In genomic region chr11:107241678-107242077, GRCm38 (mm10) we compare ENCODE assay signal across 24 mouse cellular contexts. TPM values are rescaled to one million over a fixed set of nuclear protein-coding genes. Genes with fewer than 3 reads are reported as not detected.
DNase-seq lines count a peak whose midpoint lies in the region; ATAC-seq and TF ChIP-seq lines count a peak whose summit lies in the region.
"Had no signal": no experiment of that assay in that cellular context is flagged by ENCODE, and none has a peak within 500 bp of the region (broad histone marks: within the 10 kb centered on the region; RNA-seq: fewer than 3 reads in every experiment).

No protein-coding gene starts in this region.

- no peak overlapping the region for H3K4me3 ChIP-seq in kidney, adult 2 months (ENCODE audit: insufficient read depth, low read depth, low read length)
- H3K4me3 ChIP-seq: embryonic facial prominence, embryonic 12.5 days; forebrain, embryonic 12.5 days; heart, embryonic 13.5 days; hindbrain, embryonic 13.5 days; limb, embryonic 12.5 days; liver, embryonic 12.5 days; stomach, embryonic 15.5 days had no signal

- H3K27me3 ChIP-seq in kidney, adult 2 months (replicated peaks; ENCODE audit: control insufficient read depth, insufficient read depth, low read length), result no peaks in the 10 kb centered on the region
- H3K27me3 ChIP-seq: embryonic facial prominence, embryonic 12.5 days; forebrain, embryonic 12.5 days; heart, embryonic 13.5 days; hindbrain, embryonic 13.5 days; limb, embryonic 12.5 days; liver, embryonic 12.5 days; stomach, embryonic 15.5 days had no signal

- peak; percentile 54 for DNase-seq in adrenal gland, postnatal 10 days
- DNase-seq in adrenal gland, adult 18-20 months (ENCODE audit: low spot score in 2 of 2), result no peak
- peak; percentile 34 for DNase-seq in kidney, adult 2 months
- DNase-seq in kidney, postnatal 10 days, result no peak
- peak; percentile 30 for DNase-seq in ES-CJ7 (ENCODE audit: low read depth, low spot score)
- DNase-seq in spleen, postnatal 10 days (ENCODE audit: low spot score in 2 of 2), result no peak
- DNase-seq in neural tube, embryonic 10.5 days (ENCODE audit: extremely low spot score, low spot score), result no peak
- DNase-seq: cerebellum, adult 2 months; cerebellum, postnatal 25 days; gastrocnemius, postnatal 36 days; kidney, adult 18-20 months; kidney, postnatal 36 days; layer of hippocampus, postnatal 36 days; lung, embryonic 14.5 days; thymus, adult 18-20 months; thymus, postnatal 4 days had no signal

- TF ChIP-seq POLR2A in kidney, adult 2 months (IDR thresholded peaks at IDR 0.05; ENCODE audit: low read depth, low read length), result no peak

- ATAC-seq in megakaryocyte, adult 5-6 weeks (ENCODE audit: poor library complexity, severe bottlenecking), result peak; percentile 92
- ATAC-seq: liver, embryonic 12.5 days had no signal

- 66% methylated on average over 7 of the region's 7 CpGs for WGBS in kidney, adult 2 months

- no peaks in the 10 kb centered on the region; the same call in 1 of the 2 replicates for H3K4me1 ChIP-seq in kidney, adult 2 months (ENCODE audit: control insufficient read depth, insufficient read depth, low read length)
- H3K4me1 ChIP-seq: embryonic facial prominence, embryonic 12.5 days; forebrain, embryonic 12.5 days; hindbrain, embryonic 13.5 days; limb, embryonic 12.5 days; stomach, embryonic 15.5 days had no signal

- H3K27ac ChIP-seq in kidney, adult 2 months (ENCODE audit: insufficient read depth, low read depth, low read length), result no peak overlapping the region
- H3K27ac ChIP-seq: embryonic facial prominence, embryonic 12.5 days; forebrain, embryonic 12.5 days; heart, embryonic 13.5 days; hindbrain, embryonic 13.5 days; limb, embryonic 12.5 days; liver, embryonic 12.5 days; stomach, embryonic 15.5 days had no signal

- no peak for TF ChIP-seq CTCF in kidney, adult 2 months (conservative IDR thresholded peaks at IDR 0.05; ENCODE audit: insufficient read depth, insufficient read length, low read depth, low read length)

- no peaks in the 10 kb centered on the region for H3K36me3 ChIP-seq in kidney, adult 2 months (ENCODE audit: control insufficient read depth, insufficient read depth, low read length)
- H3K36me3 ChIP-seq: heart, embryonic 13.5 days; stomach, embryonic 15.5 days had no signal

RNA-seq across cellular contexts. Expression of gene Nol11, which starts 52.5 kb away (rescaled TPM):
- 10 to 100 TPM; 21.1 to 21.8 TPM for total RNA-seq in adrenal gland, postnatal 10 days (2021)
- total RNA-seq in adrenal gland, adult 18-20 months (2021), result 10 to 100 TPM; 22.0 to 22.3 TPM
- 7.1 and 7.7 TPM in 2 replicates for polyA plus RNA-seq in kidney, adult 2 months (2012; rRNA removed)
- 28.9 and 31.7 TPM in 2 replicates for total RNA-seq in megakaryocyte, adult 5-6 weeks (2015)
- total RNA-seq in megakaryocyte, adult 5-6 weeks (2017), result 25.4 and 31.8 TPM in 2 replicates

Comparison
In these comparisons a context has a peak if more than half of its experiments do, and no peak if none do; other contexts are left out.
1. DNase-seq: peak in adrenal gland, postnatal 10 days (single experiment), kidney, adult 2 months (single experiment) and ES-CJ7 (single experiment); none in adrenal gland, adult 18-20 months (0 of 2), kidney, postnatal 10 days (single experiment), spleen, postnatal 10 days (0 of 2) and neural tube, embryonic 10.5 days (single experiment).